Mouse (Mus musculus) testis, postnatal 14 days (tissue): Measurements from ENCODE around the gene Kntc1.

Experiments
- DNase-seq: peaks from one replicate; pipeline ENCODE4 v3.0.0; 2021; ENCODE audit warnings: low spot score

Kntc1 gene

DNA sequence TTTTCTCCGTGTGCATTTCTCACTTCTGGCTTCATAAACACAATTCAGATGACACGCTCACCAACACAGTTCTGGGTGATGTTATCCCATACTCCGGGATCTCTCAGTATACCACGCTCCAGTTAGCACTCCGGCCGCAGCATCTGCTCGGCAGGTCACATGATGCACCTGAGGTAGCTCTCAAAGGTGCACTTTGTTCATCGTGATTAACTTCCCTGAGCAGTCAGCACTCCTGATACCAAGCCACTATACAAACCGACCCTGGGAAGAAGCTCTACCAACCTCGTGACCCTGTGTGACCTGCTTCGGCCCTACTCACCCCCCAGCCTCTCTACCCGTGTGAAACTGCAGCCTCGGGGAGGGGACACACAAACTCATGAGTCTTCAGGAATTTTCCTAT lies 59.6 kb downstream of the Kntc1 start:
- no peak for DNase-seq

DNA sequence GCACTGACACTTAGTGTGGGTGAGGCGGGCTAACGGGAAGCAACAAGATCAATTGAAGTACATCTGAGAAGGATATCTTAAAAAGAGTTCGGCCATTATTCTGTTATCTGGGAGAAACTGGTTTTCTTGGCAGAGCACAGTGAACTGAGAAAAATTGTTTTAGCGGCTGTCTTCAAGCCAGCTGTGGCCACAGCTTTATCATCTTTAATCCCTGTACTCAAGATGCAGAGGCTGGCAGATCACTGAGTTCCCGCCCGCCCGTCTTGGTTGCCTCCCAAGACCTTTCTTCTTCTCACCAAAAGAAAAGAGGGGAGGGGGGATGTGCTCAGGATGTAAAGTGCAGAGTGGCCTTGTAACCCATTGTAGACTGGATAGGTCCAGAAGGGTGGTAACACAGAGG lies 67.4 kb downstream of the Kntc1 start:
- peak; percentile 51 for DNase-seq

DNA sequence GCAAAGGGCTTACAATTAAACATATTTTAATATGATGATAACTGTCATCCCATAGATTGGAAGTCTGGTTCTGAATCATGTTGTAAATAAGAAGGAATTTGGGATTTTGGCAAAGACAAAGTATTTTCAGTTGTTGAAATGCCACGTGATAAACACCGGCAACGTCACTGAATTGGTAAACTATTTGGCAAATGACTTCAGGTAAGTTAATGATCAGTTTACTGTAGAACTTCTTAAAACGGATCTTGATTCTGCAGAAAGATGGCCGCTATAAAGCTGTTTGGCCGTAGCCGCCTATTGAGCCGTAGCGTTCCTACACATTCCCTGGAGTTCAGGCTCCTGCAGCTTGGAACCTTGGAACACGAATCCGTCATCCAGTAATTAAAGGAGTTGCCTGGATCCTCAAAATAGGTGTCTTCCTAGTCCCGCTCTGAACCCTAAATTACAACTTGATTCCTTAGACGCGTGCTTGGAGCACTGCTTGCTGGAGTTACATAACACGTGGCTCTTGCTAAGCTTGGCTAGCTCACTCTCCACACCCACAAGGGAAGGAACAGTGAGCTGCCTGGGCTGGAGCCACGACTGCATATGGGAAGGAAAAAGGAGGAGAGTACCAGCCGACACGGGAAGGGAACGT lies 69.5 kb downstream of the Kntc1 start:
- no peak for DNase-seq

DNA sequence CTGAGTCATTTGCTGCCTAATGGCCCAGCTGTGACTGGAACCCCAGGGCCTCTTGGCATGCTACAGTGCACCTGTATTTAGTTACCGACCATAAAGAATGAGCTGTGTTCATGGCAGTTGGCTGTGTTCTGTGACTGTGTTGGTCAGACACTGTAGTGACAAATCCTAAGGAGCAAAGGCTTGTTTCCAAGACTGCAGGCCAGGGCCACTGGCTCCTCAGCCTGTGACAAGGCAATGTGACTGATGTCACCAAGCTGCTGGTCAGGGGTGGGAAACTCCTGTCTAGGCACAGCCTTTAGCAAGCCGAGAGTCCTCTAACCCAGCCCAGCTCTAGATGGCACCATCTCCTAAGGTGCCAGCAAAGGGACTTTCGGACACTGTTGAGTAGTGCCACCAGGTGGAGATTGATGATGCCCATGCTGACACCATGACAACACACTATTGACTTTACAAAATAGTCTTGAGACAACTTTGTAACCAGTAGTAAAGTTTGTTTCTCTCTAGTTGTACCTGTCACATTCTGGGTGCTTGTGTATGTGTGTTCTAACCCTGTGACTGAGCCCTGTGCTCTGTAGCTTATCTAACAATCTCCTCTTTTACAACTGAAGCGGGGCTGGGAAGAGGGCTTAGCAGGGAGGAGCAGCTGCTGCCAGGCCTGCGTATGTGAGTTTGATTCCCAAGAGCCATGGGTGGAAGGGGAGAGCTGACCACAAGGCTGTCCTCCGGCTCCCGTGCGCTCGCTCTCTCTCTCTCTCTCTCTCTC lies 71.2 kb downstream of the Kntc1 start:
- DNase-seq: no peak

DNA sequence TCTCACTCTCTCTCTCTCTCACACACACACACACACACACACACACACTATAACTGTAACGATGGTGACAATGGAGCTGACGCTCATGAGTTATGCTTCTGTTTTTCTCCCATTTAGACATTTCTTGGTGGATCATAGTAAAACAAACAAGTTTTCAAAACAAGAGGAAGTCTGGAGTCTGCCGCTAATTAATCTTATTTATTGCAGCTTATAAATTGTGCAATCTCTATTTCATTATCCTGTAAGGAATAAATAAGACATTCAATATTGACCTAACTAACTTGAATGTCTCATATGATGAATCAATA lies 71.7 kb downstream of the Kntc1 start:
- no peak for DNase-seq

DNA sequence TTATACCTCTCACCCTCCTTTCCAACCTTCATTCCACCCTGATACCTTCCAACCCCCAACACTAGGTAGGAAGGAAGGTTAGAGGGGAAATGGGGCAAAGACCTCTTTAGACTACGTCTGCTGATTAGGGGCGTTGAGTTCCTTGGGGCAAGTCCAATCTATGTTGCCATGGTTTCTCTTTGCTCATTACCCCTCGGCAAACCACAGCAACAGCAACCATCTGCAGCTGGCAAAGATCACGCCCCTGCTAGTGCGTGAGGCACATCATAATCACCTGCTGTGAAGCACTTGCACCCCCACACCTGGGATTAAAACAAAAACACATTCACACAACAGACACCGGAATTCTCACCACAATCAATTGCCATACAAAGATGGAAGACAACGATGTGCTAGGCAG lies 73.2 kb downstream of the Kntc1 start:
- DNase-seq: no peak

DNA sequence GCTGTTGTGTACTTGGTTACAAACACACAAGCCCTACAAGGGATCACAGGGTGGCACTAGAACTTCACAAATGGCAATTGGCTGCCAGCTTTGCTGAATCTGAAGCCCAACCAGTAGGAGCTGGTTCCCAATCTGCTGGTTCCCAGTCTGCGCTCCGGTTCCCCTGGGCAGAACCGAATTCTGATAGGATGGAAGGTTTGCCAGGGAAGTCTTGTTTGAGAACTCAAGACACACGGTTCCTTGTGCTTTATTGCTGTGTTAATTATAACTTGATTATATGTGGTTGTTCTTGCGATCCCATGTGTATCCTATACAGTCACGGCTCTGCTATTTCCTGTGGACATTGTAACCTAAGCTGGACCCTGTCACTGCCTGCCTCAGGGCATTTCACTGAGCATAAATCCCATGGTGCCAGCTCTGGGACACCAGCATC lies 78.2 kb downstream of the Kntc1 start:
- DNase-seq: no peak

DNA sequence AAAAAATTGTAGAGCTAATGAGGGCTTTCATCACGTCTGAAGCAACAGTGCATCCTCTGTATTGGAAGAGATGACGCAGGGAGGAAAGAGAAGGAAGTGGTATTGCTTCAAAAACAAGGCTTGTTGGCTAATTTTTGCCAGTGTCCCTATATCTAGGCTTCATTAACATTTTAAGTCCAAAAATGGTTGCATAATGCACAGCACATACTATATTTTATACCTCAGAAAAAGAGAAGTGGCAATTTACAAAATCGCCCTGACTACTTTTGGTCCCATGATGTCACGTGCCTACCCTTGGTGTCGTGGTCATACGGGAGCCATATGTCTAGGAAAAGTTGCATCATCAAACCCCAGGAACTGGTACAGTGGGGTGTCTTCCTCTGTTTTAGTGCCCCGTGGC lies 82.8 kb downstream of the Kntc1 start:
- no peak for DNase-seq

DNA sequence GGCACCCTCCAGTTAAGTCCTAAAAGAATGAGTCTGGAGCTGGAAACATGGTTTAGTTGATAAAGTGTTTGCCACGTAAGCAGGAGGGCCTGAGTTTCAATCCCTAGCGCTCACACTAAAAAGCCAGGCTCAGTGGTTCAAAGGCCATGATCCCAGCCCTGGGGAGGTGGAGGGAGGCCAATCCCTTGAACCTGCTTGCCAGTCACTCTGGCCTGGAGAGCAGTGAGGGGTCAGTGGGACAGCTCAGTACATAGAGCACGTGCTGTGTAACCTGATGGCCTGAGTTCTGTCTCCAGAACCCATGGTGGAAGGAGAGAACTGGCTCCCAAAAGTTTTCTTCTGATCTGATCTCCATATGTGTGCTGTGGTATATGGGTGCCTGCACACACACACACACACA lies 85.3 kb downstream of the Kntc1 start:
- DNase-seq: no peak

DNA sequence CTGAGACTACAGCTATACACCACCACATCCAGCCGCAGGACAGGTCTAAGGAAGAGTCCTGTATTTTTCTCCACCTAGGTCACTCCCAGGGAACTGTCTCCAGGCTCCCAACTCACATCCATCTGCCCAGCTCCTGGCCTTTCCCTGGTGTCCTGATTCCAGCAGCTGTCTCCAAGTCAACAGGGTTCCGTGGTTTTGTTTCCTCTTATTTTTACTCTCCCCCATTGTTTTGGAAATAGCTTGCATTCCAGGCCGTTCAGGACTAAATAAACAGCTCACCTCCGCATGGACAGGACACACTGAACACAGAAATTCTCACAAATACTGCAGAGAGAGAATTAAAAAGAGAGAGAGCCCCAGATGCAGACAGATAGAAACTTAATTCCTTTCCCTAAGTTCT lies 87.9 kb downstream of the Kntc1 start:
- no peak for DNase-seq

DNA sequence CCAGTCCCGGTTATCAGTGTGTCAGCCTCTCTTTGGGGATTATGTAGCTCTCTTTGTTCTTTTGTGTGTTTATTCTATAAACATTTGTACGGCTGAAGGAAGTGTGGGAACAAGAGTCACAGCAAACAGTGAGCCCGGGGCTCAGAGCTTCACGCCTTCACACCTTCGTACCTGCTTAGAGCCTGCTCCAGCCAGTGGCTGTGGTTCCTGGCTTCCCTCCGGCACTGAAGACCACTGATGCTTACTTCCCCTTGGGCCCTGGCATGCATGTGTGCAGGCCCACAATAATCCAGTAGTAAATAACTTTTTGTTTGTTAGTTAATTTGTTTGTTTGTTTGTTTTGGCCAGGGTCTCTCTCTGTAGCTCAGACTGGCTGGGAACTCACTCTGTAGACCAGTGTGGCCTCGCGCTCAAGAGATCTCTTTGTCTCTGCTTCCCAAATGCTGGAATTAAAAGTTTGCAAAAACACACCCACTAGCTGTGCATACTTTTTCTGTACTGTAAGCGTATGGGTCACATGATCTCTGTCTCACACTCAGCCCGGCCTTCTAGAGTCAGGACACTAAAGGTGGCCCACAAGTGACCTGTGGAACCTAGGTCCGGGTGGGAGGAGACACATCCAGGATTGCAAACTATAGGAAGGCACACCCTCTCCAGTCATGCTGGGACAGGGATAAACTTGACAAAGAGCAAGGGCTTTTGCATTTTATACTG lies 92.9 kb downstream of the Kntc1 start:
- no peak for DNase-seq

DNA sequence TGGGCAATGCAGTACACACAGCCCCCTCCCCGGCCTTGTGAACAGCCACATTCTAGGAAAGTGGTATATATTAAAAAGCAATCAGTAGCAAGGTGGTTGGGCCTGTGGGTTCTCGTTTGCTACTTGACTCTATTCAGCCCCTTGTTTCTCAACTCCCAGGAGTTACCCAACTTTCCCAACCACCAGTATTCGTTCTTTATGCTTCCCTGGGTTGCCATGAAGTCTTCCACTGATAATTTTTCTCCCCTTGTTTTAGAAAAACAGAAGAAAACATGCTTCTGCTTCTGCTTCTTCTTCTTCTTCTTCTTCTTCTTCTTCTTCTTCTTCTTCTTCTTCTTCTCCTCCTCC lies 93.4 kb downstream of the Kntc1 start:
- no peak for DNase-seq

DNA sequence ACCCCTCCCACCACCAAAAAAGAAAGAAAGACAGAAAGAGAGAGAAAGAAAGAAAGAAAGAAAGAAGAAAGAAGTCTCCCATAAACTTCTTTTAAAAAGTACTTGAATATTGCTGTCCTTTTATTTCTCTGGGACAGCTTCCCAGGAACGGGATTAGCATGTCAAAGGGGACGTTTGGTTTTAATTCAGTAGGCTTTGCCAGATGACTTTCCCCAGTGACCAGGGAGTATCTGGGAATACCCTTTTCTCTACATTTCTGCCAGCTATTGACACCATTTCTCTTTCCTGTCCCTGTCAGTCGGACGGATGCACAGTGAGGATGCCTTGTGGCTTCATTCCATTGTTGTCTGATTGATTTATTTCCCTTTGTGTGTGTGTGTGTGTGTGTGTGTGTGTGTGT lies 94.3 kb downstream of the Kntc1 start:
- DNase-seq: no peak

DNA sequence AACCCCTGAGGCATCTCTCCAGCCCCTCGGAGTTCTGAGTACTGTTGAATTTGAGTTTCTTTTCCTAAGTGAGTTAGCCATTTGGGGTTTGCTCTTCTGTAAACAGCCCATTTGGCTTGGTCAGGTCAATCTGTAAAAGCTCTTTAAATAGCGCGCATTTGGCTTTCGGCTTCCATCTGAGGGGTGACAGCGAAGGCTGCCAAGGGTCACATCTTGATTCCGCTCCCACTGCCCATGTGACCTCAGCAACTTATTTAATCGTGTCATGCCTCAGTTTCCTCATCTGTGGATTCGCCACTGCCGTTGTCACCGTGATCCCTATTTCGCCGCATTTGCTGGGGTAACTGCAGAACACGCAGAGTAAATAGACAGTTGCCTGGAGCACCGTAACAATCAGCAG lies 94.8 kb downstream of the Kntc1 start:
- DNase-seq: no peak

DNA sequence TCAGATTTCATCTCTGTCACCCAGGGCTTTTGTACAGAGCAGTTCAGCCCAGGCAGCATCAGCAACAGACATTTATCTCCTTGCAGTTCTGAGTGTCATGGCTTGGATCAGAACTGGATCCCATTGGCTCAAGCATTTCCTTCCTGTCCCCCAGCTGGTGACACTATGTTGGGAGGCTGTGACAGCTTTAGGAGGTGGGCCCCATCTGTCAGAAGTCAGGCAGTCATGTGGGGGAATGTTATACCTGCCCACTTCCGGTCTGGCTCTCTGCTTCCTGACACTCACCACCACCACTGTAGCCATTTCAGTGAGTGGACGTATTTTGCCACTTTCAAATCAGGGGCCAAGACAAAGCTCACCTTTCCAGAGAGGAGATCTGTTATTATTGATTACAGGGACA lies 101.9 kb downstream of the Kntc1 start:
- no peak for DNase-seq

DNA sequence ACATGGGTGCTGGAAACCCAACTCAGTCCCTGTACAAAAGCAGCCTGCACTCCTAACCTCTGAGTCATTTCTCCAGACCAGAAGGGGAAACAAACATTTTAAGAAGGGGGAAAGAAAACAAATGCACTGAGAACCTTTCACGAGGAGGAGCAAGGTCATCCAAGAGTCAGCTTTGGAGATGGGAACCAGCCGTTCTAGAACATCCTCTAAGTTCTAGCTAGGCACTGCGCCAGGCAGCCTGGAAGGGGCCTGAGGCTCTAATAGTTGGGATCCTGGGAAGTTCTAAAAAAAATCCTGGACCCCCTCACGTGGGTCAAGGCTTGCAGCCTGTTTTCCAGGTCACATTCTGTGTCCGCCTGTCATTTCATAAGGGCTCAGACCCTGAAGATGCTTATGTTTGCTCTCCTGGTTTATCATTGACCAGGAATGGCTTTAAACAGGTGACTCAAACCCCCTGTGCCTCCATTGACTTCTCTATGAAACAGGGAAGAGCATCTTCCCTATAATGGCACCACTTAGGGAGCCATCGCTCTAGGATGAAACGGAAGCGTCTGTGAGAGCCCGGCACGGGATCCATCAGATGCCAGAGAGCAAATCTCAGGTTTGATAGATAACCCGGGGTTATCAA lies 104.5 kb downstream of the Kntc1 start:
- no peak for DNase-seq

DNA sequence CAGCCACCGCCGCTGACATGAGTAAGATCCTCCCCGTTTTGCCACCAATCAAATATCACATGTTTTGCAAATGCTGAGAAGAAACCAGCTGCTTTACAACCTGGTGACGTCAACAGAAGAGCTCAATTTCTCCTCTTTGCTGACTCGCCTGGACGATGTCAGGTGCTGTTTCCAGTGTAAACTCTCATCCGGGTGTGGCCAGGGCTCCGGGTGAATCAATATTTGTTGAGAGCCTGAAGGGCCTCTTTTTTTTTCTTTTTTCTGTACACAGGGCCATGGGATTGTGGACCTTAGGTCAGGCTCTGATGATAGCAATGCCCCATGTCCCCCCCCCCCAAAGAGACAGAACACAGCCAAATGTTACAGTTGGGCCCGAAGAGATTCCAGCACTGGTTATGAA lies 105.0 kb downstream of the Kntc1 start:
- DNase-seq: no peak

DNA sequence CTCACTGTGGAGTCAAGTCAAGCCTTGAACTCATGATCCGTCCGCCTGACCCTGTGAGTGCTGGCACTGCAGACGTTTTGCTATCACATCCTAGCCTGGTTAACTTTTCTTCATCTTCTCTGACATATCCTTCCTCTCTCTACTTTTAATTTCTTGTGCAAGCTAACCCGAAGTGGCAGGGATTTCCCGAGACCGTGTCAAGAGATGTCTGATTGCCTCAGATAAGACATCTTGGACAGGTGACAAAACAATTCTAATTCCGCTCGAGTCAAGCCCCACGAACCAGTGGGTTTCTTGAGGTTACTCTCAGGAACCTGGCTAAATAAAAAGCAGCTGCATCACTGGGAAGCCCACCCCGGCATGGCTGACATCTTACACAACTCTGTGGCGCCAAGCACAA lies 109.3 kb downstream of the Kntc1 start:
- DNase-seq: no peak

DNA sequence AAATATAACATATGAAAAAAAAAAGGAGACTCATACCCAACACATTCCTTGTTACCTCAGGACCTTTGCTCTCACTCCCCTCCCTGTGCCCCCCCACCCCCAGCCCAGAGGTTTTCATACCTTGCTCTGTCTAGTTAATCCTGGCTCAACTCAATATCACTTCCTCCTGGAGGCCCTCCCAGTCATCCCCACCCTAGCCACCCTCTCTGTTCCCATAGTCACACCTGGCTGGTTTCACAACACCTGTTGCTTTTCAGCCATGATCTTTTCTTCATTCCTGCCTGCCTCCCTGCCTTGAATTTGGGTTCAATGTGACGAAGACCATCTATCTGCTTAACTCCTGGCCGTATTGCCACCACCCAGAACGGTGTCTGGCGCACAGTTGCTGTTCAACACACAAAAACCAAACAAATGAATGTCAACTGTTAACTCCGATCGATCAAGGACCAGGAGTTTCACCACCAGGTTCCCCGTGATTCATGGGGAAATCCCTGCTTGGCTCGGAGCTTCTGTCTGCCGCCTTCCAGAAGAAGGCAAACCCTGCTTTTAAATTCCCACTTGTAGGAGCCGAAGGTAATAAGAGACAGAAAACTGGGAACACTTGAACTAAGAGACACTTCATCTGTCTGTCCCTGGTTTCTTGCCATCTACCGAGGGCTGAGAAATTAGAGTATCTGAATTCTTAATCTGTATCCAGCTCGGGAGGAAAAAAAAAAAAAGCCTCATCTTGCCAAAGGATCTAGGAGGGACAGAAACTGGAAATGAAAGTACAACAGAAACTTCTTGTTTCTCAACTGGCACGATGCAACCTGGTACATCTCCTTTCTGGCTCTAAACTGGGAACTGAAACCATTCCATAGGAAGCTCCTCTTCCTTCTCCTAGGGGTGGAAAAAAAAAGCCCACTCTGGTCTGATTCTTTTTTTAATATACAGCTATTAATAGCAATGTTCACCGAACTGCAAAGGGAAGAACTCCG lies 113.1 kb downstream of the Kntc1 start:
- no peak for DNase-seq

DNA sequence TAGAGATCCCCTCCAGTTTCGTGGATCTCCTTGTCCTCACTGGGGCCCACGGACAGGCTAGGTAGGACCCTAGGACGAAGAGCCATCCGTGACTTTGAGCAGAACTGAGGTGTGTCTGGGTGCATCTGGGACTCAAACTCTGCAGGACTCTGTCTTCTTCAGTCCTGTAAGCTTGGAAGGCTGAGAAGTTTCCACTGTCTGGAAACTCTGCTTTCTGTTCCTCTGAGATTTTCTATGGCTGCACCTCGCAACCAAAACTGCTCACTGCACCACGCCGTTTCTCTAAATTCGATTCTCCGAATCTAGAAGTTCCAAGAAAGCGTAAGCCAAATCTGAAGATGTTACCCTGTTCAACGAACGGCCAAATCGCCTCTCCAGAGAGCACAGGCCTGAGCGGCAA lies 114.4 kb downstream of the Kntc1 start:
- DNase-seq: no peak

DNA sequence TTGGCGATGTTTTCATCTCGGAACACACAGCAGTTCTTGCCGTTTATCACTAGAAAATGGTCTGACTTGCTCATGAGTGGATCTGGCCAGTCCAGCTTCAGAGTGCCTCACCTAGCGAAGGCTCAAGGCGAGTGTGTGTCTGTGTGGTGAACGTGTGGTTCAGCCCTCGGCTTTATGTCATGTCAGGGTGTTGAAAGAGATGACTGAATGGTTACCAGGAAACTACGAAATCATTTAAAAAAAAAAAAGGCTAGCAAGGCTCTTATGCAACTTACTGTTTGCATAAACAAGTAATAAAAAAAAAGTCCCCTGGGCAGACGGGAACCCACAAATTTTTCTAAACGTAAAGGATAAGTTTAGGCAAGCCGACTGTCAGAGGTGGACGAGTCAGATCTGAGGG lies 115.8 kb downstream of the Kntc1 start, which contains the start of gene Hcar2:
Hcar2 (minus strand) TSS at position 135 of the 400 bp plus-strand sequence.
- no peak for DNase-seq

DNA sequence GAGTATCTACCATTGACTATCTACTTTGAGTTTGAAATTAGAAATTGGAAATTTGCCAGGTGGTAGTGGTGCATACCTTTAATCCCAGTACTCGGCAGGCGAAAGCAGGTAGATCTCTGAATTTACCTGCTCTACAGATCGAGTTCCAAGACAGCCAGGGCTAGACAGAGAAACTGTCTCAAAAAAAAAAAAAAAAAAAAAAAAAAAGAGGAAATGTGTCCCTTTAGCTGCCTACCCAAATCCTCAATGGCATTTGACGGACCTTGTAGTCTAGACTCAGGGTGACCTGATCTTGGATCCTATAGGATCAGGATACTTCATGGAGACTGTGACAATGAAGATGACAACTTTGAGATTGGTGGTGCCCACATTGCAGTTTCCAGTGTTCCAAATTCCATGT lies 116.9 kb downstream of the Kntc1 start:
- no peak for DNase-seq
